Comparison of ENCODE assay signal across 13 mouse cellular contexts in the genomic region with DNA sequence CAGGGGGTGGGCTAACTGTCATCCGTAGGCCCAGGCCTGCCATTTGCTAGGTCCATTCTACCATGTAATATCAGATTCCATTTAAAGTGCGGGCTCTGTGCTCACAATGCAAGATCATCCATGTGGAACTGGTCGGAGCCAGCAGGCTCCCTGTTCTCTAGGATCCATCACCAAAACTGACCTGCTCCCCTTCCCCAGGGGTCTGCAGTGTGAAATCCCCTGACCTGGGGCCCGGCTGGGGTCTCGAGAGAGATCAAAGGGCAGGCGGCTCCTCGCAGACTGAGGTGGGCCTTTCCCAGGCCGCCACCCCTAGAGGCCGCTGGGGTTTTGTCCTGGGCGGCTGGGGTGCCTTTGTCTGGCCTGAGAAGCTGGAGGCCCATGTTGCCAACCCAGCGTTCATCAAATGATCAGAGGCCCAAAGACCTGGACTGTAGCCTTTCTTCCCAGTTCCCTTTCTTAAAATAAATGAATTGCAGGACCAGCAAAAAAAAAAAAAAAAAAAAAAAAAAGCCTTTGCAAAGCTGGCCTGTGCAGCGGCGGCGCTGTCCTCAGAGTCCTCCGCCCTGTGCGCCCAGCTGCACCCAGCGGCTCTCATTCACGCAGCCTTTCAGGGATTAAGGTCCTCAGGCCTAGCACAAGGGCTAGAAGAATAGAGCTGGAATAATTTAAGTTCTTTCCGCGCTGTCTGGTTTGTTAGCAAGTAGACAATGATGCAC.
DNase-seq lines count a peak whose midpoint lies in the region; ATAC-seq and TF ChIP-seq lines count a peak whose summit lies in the region.
"Had no signal": no experiment of that assay in that cellular context is flagged by ENCODE, and none has a peak within 500 bp of the region (broad histone marks: within the 10 kb centered on the region; RNA-seq: fewer than 3 reads in every experiment).

No protein-coding gene starts in this region.

- H3K4me1 ChIP-seq in ES-E14 (ENCODE audit: control insufficient read depth in 2 of 2, insufficient read depth in 2 of 2, low read length in 2 of 2, poor library complexity in 1 of 2), result peaks cover 0 to 19% of the 10 kb centered on the region in 2 experiments; a peak in 2 of 4 replicates
- H3K4me1 ChIP-seq in forebrain, embryonic 16.5 days (replicated peaks; ENCODE audit: control insufficient read depth, insufficient read depth, low read length), result peaks cover 24% of the 10 kb centered on the region
- H3K4me1 ChIP-seq in midbrain, embryonic 12.5 days, result peaks cover 71% of the 10 kb centered on the region
- H3K4me1 ChIP-seq: intestine, embryonic 15.5 days had no signal

- H3K9ac ChIP-seq in ES-E14 (ENCODE audit: insufficient read depth, low read depth, low read length, poor library complexity, severe bottlenecking), result no peak overlapping the region
- H3K9ac ChIP-seq in forebrain, embryonic 16.5 days (replicated peaks; ENCODE audit: low read depth, low read length), result peak overlapping the region; percentile 40
- peak overlapping the region; percentile 37; the same call in 1 of the 2 replicates for H3K9ac ChIP-seq in midbrain, embryonic 12.5 days (replicated peaks)
- H3K9ac ChIP-seq: intestine, embryonic 15.5 days; limb, embryonic 12.5 days had no signal

- TF ChIP-seq POLR2A in brain, embryonic 14.5 days (IDR thresholded peaks at IDR 0.05; ENCODE audit: borderline replicate concordance, extremely low read depth, insufficient read depth, insufficient read length, poor library complexity, severe bottlenecking), result no peak

- no peaks in the 10 kb centered on the region for H3K36me3 ChIP-seq in ES-E14 (ENCODE audit: control insufficient read depth, insufficient read depth, low read length, poor library complexity, severe bottlenecking)
- H3K36me3 ChIP-seq in forebrain, embryonic 16.5 days (ENCODE audit: control insufficient read depth, insufficient read depth), result no peaks in the 10 kb centered on the region
- peaks cover 62% of the 10 kb centered on the region for H3K36me3 ChIP-seq in midbrain, embryonic 12.5 days
- H3K36me3 ChIP-seq: intestine, embryonic 15.5 days; limb, embryonic 12.5 days had no signal

- TF ChIP-seq CTCF in brain, embryonic 14.5 days (IDR thresholded peaks at IDR 0.05; ENCODE audit: borderline replicate concordance, extremely low read depth, insufficient read depth, insufficient read length), result no peak

- ATAC-seq in forebrain, embryonic 16.5 days, result peak; percentile 83
- peak; percentile 87 for ATAC-seq in midbrain, embryonic 12.5 days (ENCODE audit: low FRiP score, low read depth)
- no peak for ATAC-seq in inflammation-experienced regulatory T-cells, adult 6 months
- ATAC-seq: intestine, embryonic 15.5 days; Patski had no signal

- no peak overlapping the region for H3K27ac ChIP-seq in ES-E14 (ENCODE audit: insufficient read depth, low read depth, low read length, poor library complexity, severe bottlenecking)
- H3K27ac ChIP-seq in forebrain, embryonic 16.5 days (ENCODE audit: low read length), result peak overlapping the region; percentile 78
- H3K27ac ChIP-seq in midbrain, embryonic 12.5 days (replicated peaks), result peak overlapping the region; percentile 97
- H3K27ac ChIP-seq: intestine, embryonic 15.5 days; limb, embryonic 12.5 days had no signal

- no peaks in the 10 kb centered on the region for H3K27me3 ChIP-seq in forebrain, embryonic 16.5 days (replicated peaks; ENCODE audit: control insufficient read depth, insufficient read depth, low read length)
- no peaks in the 10 kb centered on the region for H3K27me3 ChIP-seq in midbrain, embryonic 12.5 days
- H3K27me3 ChIP-seq: intestine, embryonic 15.5 days; limb, embryonic 12.5 days had no signal

- in situ Hi-C loops in ES-E14 (cut with MboI; ENCODE audit: low sequenced_read_pairs in 2 of 2, unreplicated experiment in 2 of 2), result no loop called here

- H3K9me3 ChIP-seq in ES-E14 (ENCODE audit: control insufficient read depth, insufficient read depth, low read depth, low read length), result no peaks in the 10 kb centered on the region
- no peaks in the 10 kb centered on the region for H3K9me3 ChIP-seq in forebrain, embryonic 16.5 days (ENCODE audit: control insufficient read depth, low read length)
- H3K9me3 ChIP-seq in midbrain, embryonic 12.5 days, result no peaks in the 10 kb centered on the region
- H3K9me3 ChIP-seq: intestine, embryonic 15.5 days; limb, embryonic 12.5 days had no signal

- no peak for DNase-seq in ES-E14 (ENCODE audit: low read depth, low spot score)
- DNase-seq in brain, embryonic 14.5 days (ENCODE audit: low read depth), result peak; percentile 94
- DNase-seq in left cerebral cortex, adult 18-20 months (ENCODE audit: low spot score in 2 of 2), result no peak
- no peak for DNase-seq in spleen, adult 18-20 months
- DNase-seq in gastrocnemius, postnatal 25 days, result no peak
- DNase-seq: gastrocnemius, postnatal 14 days; lung, postnatal 10 days had no signal

- H3K4me2 ChIP-seq in forebrain, embryonic 16.5 days (ENCODE audit: low read length), result no peak overlapping the region
- H3K4me2 ChIP-seq in midbrain, embryonic 12.5 days (replicated peaks), result peak overlapping the region; percentile 6; the same call in 1 of the 2 replicates
- H3K4me2 ChIP-seq: intestine, embryonic 15.5 days; limb, embryonic 12.5 days had no signal

- 10% methylated on average over 20 of the region's 20 CpGs for WGBS in forebrain, embryonic 16.5 days
- 2% methylated on average over 20 of the region's 20 CpGs for WGBS in midbrain, embryonic 12.5 days

- H3K4me3 ChIP-seq in ES-E14 (ENCODE audit: insufficient read depth in 1 of 2, low read depth in 1 of 2, low read length in 2 of 2, poor library complexity in 1 of 2, severe bottlenecking in 1 of 2), result peak overlapping the region; percentile 5 to 17; a peak in 2 of 4 replicates
- no peak overlapping the region for H3K4me3 ChIP-seq in forebrain, embryonic 16.5 days (replicated peaks; ENCODE audit: low read length)
- H3K4me3 ChIP-seq in midbrain, embryonic 12.5 days, result no peak overlapping the region
- H3K4me3 ChIP-seq: intestine, embryonic 15.5 days; limb, embryonic 12.5 days had no signal

TF ChIP-seq in ES-E14, 5 proteins besides CTCF, POLR2A, EP300 and RAD21:
- no peak for TF ChIP-seq ZC3H11A (IDR thresholded peaks at IDR 0.05; ENCODE audit: borderline replicate concordance, low read depth, low read length)
- TF ChIP-seq ZNF384 (IDR thresholded peaks at IDR 0.05; ENCODE audit: low read depth, low read length), result peak; percentile 90
- TF ChIP-seq CHD2 (IDR thresholded peaks at IDR 0.05; ENCODE audit: low read depth, low read length), result no peak

Comparison
In these comparisons a context has a peak if more than half of its experiments do, and no peak if none do; other contexts are left out.
1. H3K4me3 ChIP-seq: peak in ES-E14 (2 of 2); none in forebrain, embryonic 16.5 days (single experiment) and midbrain, embryonic 12.5 days (single experiment).